Mouse (Mus musculus) ZHBTc4 (cell line): Measurements from ENCODE around the gene Nuak1.

Source experiments
- DNase-seq: peaks from one replicate; pipeline ENCODE4 v3.0.0-alpha.2; 2011; ENCODE audit warnings: low read depth, low spot score

Nuak1 gene

DNA sequence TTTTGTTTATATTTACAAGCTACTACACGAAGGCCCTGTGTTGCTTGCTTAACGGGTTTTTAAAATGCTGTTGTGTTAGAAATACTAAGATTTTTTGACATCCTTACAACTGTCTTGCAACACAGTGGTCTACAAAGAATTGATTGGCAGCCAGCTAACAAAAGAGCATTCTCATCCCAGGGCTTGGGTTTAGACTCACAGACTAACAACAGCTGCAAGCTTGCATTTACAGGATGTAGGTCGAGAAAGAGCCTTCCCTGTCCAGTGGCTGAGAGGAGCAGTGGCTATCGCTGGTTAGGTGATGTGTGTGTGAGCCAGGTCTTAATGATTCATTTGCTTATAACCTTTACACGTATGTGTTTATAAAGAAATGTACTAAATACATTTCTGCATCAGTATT, 94.7 kb downstream of the Nuak1 start:
- DNase-seq: no peak

DNA sequence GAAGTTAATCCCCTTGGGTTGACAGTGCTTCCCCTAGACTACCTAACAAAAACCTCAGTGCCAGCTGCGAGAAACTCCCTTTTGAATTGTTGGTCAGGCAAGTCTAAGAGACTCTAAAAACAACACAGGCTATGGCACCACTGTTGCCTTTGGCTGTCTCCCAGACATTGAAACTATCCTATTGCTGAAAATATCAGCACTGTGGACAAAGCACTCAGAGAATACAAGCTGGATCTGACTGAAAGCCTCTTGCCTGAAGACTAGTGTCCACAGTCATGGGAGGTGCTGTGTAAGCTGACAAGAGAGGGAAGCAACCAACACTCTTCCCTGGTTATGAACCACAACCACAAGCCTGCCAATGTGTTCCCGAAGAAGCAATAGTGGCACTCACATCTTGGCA, 96.9 kb downstream of the Nuak1 start:
- DNase-seq: no peak

DNA sequence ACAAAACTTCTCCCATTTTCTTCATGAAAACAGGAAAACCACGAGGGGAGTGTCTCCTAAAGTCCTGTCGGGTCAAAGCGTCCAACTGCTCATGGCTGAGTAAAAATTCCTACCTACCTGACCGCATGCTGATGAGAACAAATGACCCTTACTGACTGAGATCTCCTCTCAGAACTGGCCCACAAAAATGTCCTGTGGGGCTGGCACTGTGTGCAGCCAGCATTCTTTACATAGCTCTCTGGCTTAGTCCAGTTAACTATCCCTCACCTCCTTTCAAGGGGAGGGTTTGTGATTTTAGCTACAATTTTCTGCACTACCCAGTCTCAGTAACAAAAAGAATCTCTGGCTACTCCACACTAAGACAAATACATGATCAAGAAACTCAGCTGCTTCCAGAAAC, 100.9 kb downstream of the Nuak1 start:
- no peak for DNase-seq

DNA sequence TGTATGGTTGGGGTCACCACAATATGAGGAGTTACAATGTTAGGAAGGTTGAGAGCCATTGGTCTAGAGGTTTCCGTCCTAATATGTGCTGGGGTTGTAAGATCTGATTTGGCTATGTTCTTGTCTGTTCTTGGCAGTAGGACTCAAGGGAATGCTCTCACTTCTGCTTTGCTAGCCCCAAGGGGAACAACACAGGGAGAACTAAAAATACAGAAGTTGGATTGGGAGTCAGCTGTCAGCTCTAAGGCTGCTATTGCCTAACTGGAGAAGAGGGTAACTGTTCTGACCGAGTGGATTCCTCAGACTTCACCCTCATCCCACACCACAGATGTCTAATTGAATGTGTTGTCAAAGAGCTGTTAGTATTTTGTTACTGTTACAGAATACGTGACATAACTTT, 101.6 kb downstream of the Nuak1 start:
- no peak for DNase-seq

DNA sequence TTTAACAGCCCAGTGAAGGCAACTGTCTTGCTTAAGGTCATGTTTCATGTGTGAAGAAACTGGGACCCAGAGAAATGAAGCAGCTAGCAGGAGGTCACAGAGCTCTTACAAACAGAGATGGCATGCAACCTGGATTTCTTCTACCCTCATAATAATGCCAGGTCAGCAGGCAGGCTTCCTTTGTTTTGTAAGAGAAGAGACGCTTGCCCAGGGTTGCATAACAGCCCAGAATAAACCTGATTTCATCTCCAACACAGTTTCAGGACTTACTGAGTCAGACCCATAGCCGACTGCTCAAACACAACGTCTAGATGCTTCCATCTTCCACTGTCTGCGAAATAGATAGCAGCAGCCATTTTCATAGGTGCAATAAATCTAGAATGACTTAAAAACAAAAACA, 105.0 kb downstream of the Nuak1 start:
- DNase-seq: no peak

DNA sequence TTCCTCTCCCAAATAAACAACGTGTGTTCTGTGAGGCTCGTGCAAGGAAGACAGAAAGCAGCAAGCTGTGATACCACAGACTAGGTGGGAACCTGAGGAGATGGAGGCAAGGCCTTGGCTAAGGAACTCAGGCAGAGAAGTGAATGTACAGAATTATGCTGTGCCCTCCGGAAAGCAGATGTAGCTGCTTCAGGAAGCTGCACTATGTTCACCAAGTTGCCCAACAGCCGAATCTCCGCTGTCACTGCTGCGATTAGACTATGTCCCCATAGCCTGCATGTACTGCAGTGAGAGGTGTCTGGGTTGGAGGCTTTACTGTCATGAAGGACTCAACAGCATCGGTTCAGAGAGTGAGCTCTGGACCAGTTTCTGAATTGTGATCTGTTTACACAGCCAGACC, 110.6 kb downstream of the Nuak1 start:
- no peak for DNase-seq

DNA sequence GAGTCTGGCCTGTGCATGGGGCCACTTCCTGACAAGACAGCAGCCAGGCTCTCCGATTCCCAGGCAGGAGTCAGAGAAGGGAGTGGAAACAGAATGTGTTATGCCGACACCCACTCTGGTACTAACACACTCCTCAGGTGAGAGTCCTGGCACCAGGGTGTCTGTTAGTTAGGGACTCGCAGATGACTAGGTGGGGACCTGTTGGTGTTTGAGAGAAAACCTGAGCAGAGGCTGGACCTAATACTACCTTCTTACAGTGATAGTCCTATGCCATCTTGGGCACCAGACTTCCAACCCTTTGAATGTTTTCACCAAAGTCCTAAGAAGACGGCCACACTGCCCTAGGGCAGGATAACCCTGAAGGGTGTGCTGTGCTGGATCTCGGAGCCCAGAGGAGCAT, 111.1 kb downstream of the Nuak1 start:
- DNase-seq: no peak

DNA sequence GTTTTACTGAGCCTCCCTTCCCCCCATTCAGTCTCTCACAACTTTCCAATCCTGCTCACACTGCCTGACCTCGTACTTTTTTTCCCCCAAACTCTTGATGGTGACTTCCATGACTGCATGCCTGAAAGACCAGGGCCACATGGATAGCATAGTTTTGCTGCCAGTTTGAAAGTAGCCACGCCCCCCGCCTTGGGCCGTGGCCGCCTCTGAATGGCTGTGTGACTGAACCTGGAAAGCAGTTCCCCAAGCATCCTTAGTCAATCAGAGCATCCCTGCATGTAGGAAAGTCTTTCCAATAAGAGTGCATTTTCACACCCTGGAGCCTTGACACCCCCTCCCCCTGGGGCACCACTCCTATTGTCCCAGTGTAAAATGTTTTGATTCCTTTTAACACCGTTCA, 116.4 kb downstream of the Nuak1 start:
- DNase-seq: peak; percentile 36
